9 mouse cellular contexts compared by ENCODE assay signal in genomic region chr19:5871683-5872082, GRCm38 (mm10). TPM values are rescaled to one million over a fixed set of nuclear protein-coding genes. Genes with fewer than 3 reads are reported as not detected.
DNase-seq lines count a peak whose midpoint lies in the region; ATAC-seq and TF ChIP-seq lines count a peak whose summit lies in the region.
"Had no signal": no experiment of that assay in that cellular context is flagged by ENCODE, and none has a peak within 500 bp of the region (broad histone marks: within the 10 kb centered on the region; RNA-seq: fewer than 3 reads in every experiment).

No protein-coding gene starts in this region.

- WGBS in lung, embryonic 14.5 days = 21% methylated on average over 6 of the region's 6 CpGs
- 28% methylated on average over 6 of the region's 6 CpGs for WGBS in lung, adult 2 months
- WGBS in intestine, postnatal 0 days = 48% methylated on average over 6 of the region's 6 CpGs
- WGBS in neural tube, embryonic 11.5 days = 50% methylated on average over 6 of the region's 6 CpGs

- ATAC-seq in lung, embryonic 14.5 days (ENCODE audit: insufficient read depth) = no peak
- ATAC-seq in intestine, postnatal 0 days = no peak
- ATAC-seq in neural tube, embryonic 11.5 days (ENCODE audit: insufficient read depth, low FRiP score, low TSS enrichment) = no peak
- no peak for ATAC-seq in megakaryocyte-erythroid progenitor cell, adult 5-6 weeks (replicated peaks; ENCODE audit: low FRiP score, low TSS enrichment, poor library complexity, severe bottlenecking)

- peak overlapping the region; percentile 50 for H3K4me2 ChIP-seq in lung, embryonic 14.5 days
- H3K4me2 ChIP-seq in intestine, postnatal 0 days (replicated peaks; ENCODE audit: low read depth) = peak overlapping the region; percentile 4; the same call in 1 of the 2 replicates
- H3K4me2 ChIP-seq in neural tube, embryonic 11.5 days (ENCODE audit: low read depth) = 0 out of 2 replicates have a peak overlapping the region, but pooled peaks have one; percentile 14

- peak overlapping the region; percentile 52 for H3K9ac ChIP-seq in lung, embryonic 14.5 days
- H3K9ac ChIP-seq in intestine, postnatal 0 days (ENCODE audit: low read depth, low read length) = no peak overlapping the region
- peak overlapping the region; percentile 44; the same call in 1 of the 2 replicates for H3K9ac ChIP-seq in neural tube, embryonic 11.5 days (ENCODE audit: low read length)

- peak overlapping the region; percentile 11; the same call in 1 of the 2 replicates for H3K4me3 ChIP-seq in lung, embryonic 14.5 days (ENCODE audit: low read depth, low read length)
- H3K4me3 ChIP-seq in lung, adult 2 months (replicated peaks; ENCODE audit: extremely low read depth, low read depth, low read length) = no peak overlapping the region
- H3K4me3 ChIP-seq in intestine, postnatal 0 days (ENCODE audit: low read depth, low read length) = no peak overlapping the region
- no peak overlapping the region for H3K4me3 ChIP-seq in neural tube, embryonic 11.5 days (ENCODE audit: low read depth, low read length)

- no peak for TF ChIP-seq CTCF in lung, embryonic 14.5 days (IDR thresholded peaks at IDR 0.05; ENCODE audit: low read depth)
- no peak for TF ChIP-seq CTCF in lung, adult 2 months (IDR thresholded peaks at IDR 0.05; ENCODE audit: insufficient read depth, low read length)
- no peak for TF ChIP-seq CTCF in intestine, postnatal 0 days (IDR thresholded peaks at IDR 0.05; ENCODE audit: low read depth)

- H3K4me1 ChIP-seq in lung, embryonic 14.5 days (ENCODE audit: insufficient read depth) = peaks cover 21% of the 10 kb centered on the region
- peaks cover 21% of the 10 kb centered on the region for H3K4me1 ChIP-seq in lung, adult 2 months (ENCODE audit: control insufficient read depth, insufficient read depth, low read length)
- 0 out of 2 replicates have a peak, but pooled peaks cover 2% of the 10 kb centered on the region for H3K4me1 ChIP-seq in intestine, postnatal 0 days (replicated peaks; ENCODE audit: control insufficient read depth, insufficient read depth, low read length)
- peaks cover 20% of the 10 kb centered on the region for H3K4me1 ChIP-seq in neural tube, embryonic 11.5 days (ENCODE audit: control insufficient read depth, insufficient read depth, low read length)

- H3K36me3 ChIP-seq in lung, embryonic 14.5 days (ENCODE audit: insufficient read depth) = peaks cover 55% of the 10 kb centered on the region
- H3K36me3 ChIP-seq in intestine, postnatal 0 days (ENCODE audit: control insufficient read depth, insufficient read depth) = peaks cover 26% of the 10 kb centered on the region; the same call in 1 of the 2 replicates
- H3K36me3 ChIP-seq in neural tube, embryonic 11.5 days (ENCODE audit: control insufficient read depth, insufficient read depth, low read length) = peaks cover 2% of the 10 kb centered on the region; the same call in 1 of the 2 replicates

- peak; percentile 26 for DNase-seq in embryo, embryonic 10 days (ENCODE audit: low spot score)
- no peak for DNase-seq in embryo, embryonic 11 days
- DNase-seq in lung, embryonic 14.5 days = peak; percentile 52
- DNase-seq in lung, adult 2 months = no peak
- DNase-seq in neural tube, embryonic 11.5 days (ENCODE audit: low spot score) = no peak
- DNase-seq in ovary, postnatal 36 days (ENCODE audit: low spot score) = no peak
- DNase-seq: cerebellum, postnatal 14 days had no signal

- no peaks in the 10 kb centered on the region for H3K27me3 ChIP-seq in lung, embryonic 14.5 days (ENCODE audit: insufficient read depth, low read length)
- no peaks in the 10 kb centered on the region for H3K27me3 ChIP-seq in intestine, postnatal 0 days (replicated peaks; ENCODE audit: control insufficient read depth, insufficient read depth, low read length)
- H3K27me3 ChIP-seq in neural tube, embryonic 11.5 days (ENCODE audit: control insufficient read depth, insufficient read depth, low read length) = no peaks in the 10 kb centered on the region

- no peak for TF ChIP-seq POLR2A in lung, adult 2 months (IDR thresholded peaks at IDR 0.05; ENCODE audit: borderline replicate concordance, extremely low read depth, low read depth, low read length)

- H3K9me3 ChIP-seq in lung, embryonic 14.5 days (ENCODE audit: low read depth, low read length) = no peaks in the 10 kb centered on the region
- no peaks in the 10 kb centered on the region for H3K9me3 ChIP-seq in intestine, postnatal 0 days (ENCODE audit: control insufficient read depth)
- H3K9me3 ChIP-seq in neural tube, embryonic 11.5 days (ENCODE audit: control insufficient read depth, low read length) = no peaks in the 10 kb centered on the region

- H3K27ac ChIP-seq in lung, embryonic 14.5 days (ENCODE audit: low read depth) = peak overlapping the region; percentile 89
- no peak overlapping the region for H3K27ac ChIP-seq in intestine, postnatal 0 days (ENCODE audit: low read depth, low read length)
- no peak overlapping the region for H3K27ac ChIP-seq in neural tube, embryonic 11.5 days (ENCODE audit: low read depth, low read length)

RNA-seq across cellular contexts. Expression of gene Frmd8, which starts 3.4 kb away (rescaled TPM):
- 37.9 and 42.2 TPM in 2 replicates for polyA plus RNA-seq in lung, embryonic 14.5 days (2014; fragmentation: Nextera tagmentation; extraction: Ambion mirVana)
- 32.1 and 37.8 TPM in 2 replicates for polyA plus RNA-seq in lung, adult 2 months (2012; rRNA removed)
- 21.7 and 24.0 TPM in 2 replicates for polyA plus RNA-seq in intestine, postnatal 0 days (2015; fragmentation: Nextera tagmentation; extraction: Ambion mirVana)
- polyA plus RNA-seq in neural tube, embryonic 11.5 days (2014; fragmentation: Nextera tagmentation; extraction: Ambion mirVana) = 19.9 and 20.7 TPM in 2 replicates
- total RNA-seq in megakaryocyte-erythroid progenitor cell, adult 5-6 weeks (2014; fragmentation: Nextera tagmentation) = 12.5 and 14.1 TPM in 2 replicates
- total RNA-seq in megakaryocyte-erythroid progenitor cell, adult 5-6 weeks (2017) = 10.7 and 14.3 TPM in 2 replicates

RNA-seq across cellular contexts. Expression of gene Slc25a45, which starts 5.9 kb away (rescaled TPM):
- polyA plus RNA-seq in lung, embryonic 14.5 days (2014; fragmentation: Nextera tagmentation; extraction: Ambion mirVana) = 2.4 TPM in 2 replicates
- polyA plus RNA-seq in lung, adult 2 months (2012; rRNA removed) = 24.5 and 26.0 TPM in 2 replicates
- 3.8 and 4.0 TPM in 2 replicates for polyA plus RNA-seq in intestine, postnatal 0 days (2015; fragmentation: Nextera tagmentation; extraction: Ambion mirVana)
- 0.74 and 1.7 TPM in 2 replicates for polyA plus RNA-seq in neural tube, embryonic 11.5 days (2014; fragmentation: Nextera tagmentation; extraction: Ambion mirVana)
- 10.0 and 20.1 TPM in 2 replicates for total RNA-seq in megakaryocyte-erythroid progenitor cell, adult 5-6 weeks (2014; fragmentation: Nextera tagmentation)
- total RNA-seq in megakaryocyte-erythroid progenitor cell, adult 5-6 weeks (2017) = 11.7 and 11.9 TPM in 2 replicates

RNA-seq across cellular contexts. Expression of gene Tigd3, which starts 22.3 kb away (rescaled TPM):
- 2.7 and 3.8 TPM in 2 replicates for polyA plus RNA-seq in lung, embryonic 14.5 days (2014; fragmentation: Nextera tagmentation; extraction: Ambion mirVana)
- 1.1 and 1.2 TPM in 2 replicates for polyA plus RNA-seq in lung, adult 2 months (2012; rRNA removed)
- 1.0 and 1.2 TPM in 2 replicates for polyA plus RNA-seq in intestine, postnatal 0 days (2015; fragmentation: Nextera tagmentation; extraction: Ambion mirVana)
- polyA plus RNA-seq in neural tube, embryonic 11.5 days (2014; fragmentation: Nextera tagmentation; extraction: Ambion mirVana) = 5.7 and 6.6 TPM in 2 replicates
- total RNA-seq in megakaryocyte-erythroid progenitor cell, adult 5-6 weeks (2014; fragmentation: Nextera tagmentation) = 5.3 and 5.9 TPM in 2 replicates
- total RNA-seq in megakaryocyte-erythroid progenitor cell, adult 5-6 weeks (2017) = 2.2 and 3.1 TPM in 2 replicates

RNA-seq across cellular contexts. Expression of gene Dpf2, which starts 41.1 kb away (rescaled TPM):
- 147 and 162 TPM in 2 replicates for polyA plus RNA-seq in lung, embryonic 14.5 days (2014; fragmentation: Nextera tagmentation; extraction: Ambion mirVana)
- polyA plus RNA-seq in lung, adult 2 months (2012; rRNA removed) = 87.1 and 103 TPM in 2 replicates
- polyA plus RNA-seq in intestine, postnatal 0 days (2015; fragmentation: Nextera tagmentation; extraction: Ambion mirVana) = 49.9 and 51.9 TPM in 2 replicates
- 195 and 225 TPM in 2 replicates for polyA plus RNA-seq in neural tube, embryonic 11.5 days (2014; fragmentation: Nextera tagmentation; extraction: Ambion mirVana)
- 91.2 and 95.9 TPM in 2 replicates for total RNA-seq in megakaryocyte-erythroid progenitor cell, adult 5-6 weeks (2014; fragmentation: Nextera tagmentation)
- 75.0 and 124 TPM in 2 replicates for total RNA-seq in megakaryocyte-erythroid progenitor cell, adult 5-6 weeks (2017)

RNA-seq across cellular contexts. Expression of gene Cdc42ep2, which starts 52.9 kb away (rescaled TPM):
- polyA plus RNA-seq in lung, embryonic 14.5 days (2014; fragmentation: Nextera tagmentation; extraction: Ambion mirVana) = 9.8 and 9.9 TPM in 2 replicates
- polyA plus RNA-seq in lung, adult 2 months (2012; rRNA removed) = 22.2 and 24.1 TPM in 2 replicates
- 6.5 and 6.6 TPM in 2 replicates for polyA plus RNA-seq in intestine, postnatal 0 days (2015; fragmentation: Nextera tagmentation; extraction: Ambion mirVana)
- polyA plus RNA-seq in neural tube, embryonic 11.5 days (2014; fragmentation: Nextera tagmentation; extraction: Ambion mirVana) = 3.9 and 4.0 TPM in 2 replicates
- 0.77 TPM in 1 of 2 replicates, not detected in the other for total RNA-seq in megakaryocyte-erythroid progenitor cell, adult 5-6 weeks (2014; fragmentation: Nextera tagmentation)
- total RNA-seq in megakaryocyte-erythroid progenitor cell, adult 5-6 weeks (2017) = not detected in 2 replicates

Comparison
In these comparisons a context has a peak if more than half of its experiments do, and no peak if none do; other contexts are left out.
1. DNase-seq: peak in embryo, embryonic 10 days (single experiment) and lung, embryonic 14.5 days (single experiment); none in embryo, embryonic 11 days (single experiment), lung, adult 2 months (single experiment), neural tube, embryonic 11.5 days (single experiment) and ovary, postnatal 36 days (single experiment).
2. Peak in every context shown above with its lines, with median percentiles within 50 percentile points of each other: H3K4me2 ChIP-seq.